Mouse (Mus musculus) regulatory T cell (primary cell): ENCODE results near the gene Rrm1.
"Not testable (repeated sequence)": the region's sequence is repeated elsewhere in the genome, so short reads cannot be mapped to it uniquely, and the experiment has no call there.

Experiments used
- in situ Hi-C: fragments of 300-600 bp; cut with MboI, MseI; formaldehyde crosslinking; loops from one replicate; pipeline ENCODE4 v1.15.1; 2025; ENCODE audit warnings: high pct_unique_total_duplicates

Gene Rrm1

DNA sequence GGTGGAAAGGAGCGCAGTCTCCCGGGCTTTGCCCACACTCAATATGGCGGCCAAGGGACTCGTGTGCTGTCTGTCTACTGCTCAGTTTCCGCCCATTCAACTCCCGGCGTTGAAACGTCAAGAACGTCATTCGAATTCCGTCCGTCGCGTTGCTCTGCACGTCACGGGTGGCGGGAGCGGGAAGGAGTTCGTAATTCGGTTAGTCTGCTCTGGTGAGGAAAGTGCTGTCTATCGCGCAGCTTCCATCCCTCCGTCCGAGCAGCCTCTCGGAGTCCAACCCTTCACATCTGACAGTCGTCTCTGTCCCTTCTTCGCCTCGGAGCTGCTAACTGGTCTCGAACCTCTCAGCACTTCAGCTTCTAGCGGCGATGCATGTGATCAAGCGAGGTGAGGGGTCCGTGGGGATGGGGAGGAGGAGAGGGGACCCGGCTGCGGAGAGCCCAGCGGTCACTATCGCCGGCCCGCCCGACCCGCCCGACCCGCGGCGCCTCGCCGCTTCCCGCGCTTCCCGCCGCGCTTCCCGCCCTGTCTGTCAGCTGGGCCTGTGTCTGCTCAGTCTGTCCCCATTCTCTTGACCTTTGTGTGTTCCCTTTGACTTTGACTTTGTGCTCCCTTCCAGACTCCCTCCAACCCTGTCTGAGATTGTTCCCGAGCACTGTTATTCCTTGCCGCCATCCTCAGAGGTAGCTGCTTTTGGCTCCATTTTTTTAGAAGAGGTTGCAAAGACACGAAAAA is at the start of gene Rrm1:
TSS of gene Rrm1 (plus strand) at position 39 of the 735 bp plus-strand sequence.
- in situ Hi-C loops: no loop called here

DNA sequence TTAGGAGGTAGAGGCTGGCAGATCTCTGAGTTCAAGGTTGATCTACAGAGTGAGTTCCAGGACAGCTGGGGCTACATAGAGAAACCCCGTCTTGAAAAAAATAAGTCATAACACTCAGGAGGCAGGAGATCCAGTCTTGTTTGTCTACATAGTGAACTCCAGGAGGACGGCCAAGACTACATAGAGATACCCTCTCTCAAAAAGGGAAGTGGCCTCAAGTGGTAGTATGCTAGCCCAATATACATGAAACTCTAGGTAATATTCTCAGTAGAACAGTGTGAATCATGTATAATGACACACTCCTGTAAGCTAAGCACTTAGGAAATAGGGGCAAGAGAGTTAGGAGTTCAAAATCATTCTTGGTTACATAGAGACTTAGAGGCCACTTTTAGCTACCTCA is 47.6 kb upstream of the Rrm1 start:
- in situ Hi-C loops: no loop called here

DNA sequence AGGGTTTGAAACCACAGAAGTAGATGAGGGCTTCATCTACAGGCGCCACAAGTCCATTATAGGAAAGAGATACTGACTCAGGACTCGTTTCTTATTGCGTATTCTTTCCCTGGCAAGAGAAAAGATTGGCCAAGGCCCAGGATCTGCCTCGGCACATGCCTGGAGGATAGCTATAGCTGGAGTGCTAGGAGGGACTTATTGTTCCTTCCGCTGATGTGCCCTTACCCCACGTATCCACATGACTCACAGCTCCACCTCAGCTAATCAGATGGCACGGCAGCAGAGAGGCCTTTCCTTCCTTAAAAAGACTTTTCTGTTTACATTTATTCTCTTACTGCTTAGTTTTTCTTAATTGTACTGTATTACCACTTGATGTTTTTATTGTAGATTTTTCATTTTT is 45.6 kb upstream of the Rrm1 start:
- in situ Hi-C loops: no loop called here

DNA sequence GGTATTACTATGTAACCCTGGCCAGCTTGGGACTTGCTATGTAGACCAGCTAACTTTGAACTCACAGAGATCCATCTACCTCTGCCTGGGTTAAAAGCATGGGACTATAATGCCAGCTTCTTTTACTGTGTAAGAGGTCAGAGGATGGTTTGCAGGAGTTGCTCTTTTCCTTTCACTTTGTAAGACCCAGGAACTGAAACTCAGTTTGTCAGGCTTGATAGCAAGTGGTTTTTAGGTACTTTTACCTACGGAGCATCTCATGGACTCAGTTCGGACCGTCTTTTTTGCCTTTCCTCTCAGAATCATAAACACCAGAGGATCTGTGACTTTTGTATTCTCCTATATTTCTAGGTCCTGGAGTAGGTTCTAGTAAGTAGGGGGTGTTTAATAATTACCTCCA is 45.2 kb upstream of the Rrm1 start:
- in situ Hi-C loops: no loop called here

DNA sequence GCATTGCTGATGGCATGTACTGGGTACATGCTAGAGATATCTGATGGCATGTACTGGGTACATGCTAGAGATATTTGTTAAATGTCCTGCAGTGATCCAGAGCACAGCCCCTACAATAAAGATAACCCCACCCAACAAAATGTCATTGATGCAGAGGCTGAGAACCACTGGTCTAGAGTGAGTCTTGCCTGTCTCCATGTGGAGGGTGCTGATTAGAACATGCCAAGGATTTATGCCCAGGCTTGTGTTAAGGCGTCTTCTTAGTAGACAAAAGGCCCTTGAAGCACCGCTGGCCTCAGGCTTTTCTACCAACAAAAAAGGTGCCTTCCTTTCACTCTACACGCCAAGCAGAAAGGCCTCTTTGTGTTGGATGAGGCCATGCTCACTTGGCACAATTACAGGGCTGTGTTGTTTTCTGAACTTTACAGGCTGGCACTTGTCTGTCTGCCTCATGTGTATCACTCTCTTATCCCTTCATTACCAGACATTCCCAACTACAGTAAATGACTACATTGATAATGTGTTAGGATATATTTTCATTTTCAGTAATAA is 42.2 kb upstream of the Rrm1 start:
- in situ Hi-C loops: no loop called here

DNA sequence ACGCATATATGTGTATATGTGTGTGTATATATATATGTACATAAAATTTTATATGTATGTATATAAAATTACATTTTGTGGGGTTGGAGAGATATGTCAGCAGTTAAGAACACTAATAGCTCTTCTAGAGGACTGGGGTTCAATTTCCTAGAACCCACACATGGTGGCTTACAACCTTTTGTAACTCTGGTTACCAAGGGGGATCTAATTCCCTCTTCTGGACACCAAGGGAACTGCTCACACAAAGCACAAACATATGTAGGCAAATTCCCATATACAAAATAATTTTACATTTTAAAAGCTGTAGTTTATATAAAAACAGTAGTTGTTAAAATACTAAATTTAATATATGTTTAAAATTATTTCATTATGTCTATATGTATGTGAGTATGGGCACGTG is 37.4 kb upstream of the Rrm1 start:
- in situ Hi-C loops: no loop called here

DNA sequence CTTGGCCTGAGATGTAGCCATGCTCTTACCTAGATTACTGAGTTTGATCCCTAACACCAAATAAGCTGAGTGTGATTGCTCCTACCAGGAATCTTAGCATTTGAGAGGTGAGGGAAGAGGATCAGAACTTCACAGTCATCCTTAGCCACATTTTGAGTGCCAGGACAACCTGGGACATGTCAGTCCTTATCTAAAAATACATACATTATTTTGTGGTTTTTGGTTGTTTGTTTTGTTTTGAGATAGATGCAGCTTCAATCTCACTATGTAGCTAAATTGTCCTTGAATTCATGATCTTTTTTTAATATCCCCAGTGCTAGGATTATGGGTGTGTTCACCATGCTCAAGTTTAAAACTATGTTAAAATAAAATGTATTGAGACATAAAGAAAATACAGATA is 34.1 kb upstream of the Rrm1 start:
- in situ Hi-C loops: no loop called here

DNA sequence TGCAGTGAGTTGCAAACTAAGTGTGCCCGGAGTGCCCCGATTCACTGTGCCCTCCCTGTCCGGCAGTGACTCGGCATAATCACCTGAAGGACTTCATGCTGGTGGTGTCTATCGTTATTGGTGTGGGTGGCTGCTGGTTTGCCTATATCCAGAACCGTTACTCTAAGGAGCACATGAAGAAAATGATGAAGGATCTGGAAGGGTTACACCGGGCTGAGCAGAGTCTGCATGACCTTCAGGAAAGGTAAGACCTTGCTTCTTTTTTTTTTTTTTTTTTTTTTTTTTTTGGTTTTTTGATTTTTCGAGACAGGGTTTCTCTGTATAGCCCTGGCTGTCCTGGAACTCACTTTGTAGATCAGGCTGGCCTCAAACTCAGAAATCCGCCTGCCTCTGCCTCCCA is 26.2 kb upstream of the Rrm1 start:
- in situ Hi-C loops: not testable (repeated sequence)

DNA sequence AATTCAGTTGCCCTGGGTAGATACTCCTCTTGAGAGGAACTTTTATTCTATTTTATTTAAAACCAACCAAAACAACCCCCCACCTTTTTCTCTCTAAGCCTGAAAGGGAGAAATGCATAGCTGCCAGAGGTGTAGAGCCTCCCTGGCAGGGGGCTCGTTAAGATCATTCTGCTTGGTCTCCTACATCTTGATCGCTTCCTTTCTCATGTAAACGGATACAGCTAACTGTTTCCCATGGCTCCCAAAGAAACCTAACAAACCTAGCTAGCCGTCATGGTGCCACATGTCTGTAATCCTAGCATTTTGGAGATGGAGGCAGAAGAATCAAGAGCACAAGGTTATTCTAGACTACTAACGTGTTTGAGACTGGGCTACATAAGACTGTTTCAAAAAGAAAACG is 25.7 kb upstream of the Rrm1 start:
- in situ Hi-C loops: no loop called here

DNA sequence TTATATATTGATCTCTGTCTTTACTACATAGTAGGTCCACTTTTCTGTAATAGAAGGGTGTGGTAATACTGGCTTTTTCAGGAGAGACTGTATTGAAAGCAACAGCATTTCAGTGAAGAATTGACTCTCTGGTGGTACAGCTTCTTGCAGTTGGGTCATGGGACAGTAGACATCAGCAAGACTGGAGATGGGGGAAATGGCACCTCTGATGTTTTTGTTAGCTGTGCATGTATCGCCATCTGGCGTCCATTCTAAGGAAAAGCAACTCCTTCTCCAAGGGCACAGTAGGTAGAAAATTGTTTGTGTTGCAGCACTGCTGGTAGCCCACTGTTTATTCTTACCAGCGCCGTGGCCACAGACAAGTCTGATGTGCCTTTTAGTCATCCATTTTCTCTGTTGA is 24.1 kb upstream of the Rrm1 start:
- in situ Hi-C loops: no loop called here

DNA sequence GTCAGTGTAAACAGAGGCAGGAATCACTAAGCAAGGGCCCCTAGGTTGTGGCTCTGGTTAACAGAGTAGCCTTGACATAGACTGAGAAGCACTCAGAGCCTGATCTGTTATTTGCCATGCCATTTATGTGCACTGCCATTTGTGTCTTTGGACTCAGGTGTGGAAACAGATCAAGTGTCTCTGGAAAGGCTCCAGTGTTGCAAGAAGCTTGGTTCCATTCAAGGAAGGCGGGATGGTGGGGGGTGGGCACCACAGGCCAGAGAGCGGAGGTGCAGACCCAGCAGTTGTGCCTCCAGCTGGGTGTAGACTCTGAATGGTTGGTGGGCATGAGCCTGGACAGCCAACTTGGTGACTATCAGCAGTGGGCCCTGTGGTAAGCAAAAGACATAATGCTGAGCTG is 19.5 kb upstream of the Rrm1 start:
- in situ Hi-C loops: loop anchor here (5.0 kb wide), 1 partner anchor 170 kb away; no protein-coding TSS in a partner anchor

DNA sequence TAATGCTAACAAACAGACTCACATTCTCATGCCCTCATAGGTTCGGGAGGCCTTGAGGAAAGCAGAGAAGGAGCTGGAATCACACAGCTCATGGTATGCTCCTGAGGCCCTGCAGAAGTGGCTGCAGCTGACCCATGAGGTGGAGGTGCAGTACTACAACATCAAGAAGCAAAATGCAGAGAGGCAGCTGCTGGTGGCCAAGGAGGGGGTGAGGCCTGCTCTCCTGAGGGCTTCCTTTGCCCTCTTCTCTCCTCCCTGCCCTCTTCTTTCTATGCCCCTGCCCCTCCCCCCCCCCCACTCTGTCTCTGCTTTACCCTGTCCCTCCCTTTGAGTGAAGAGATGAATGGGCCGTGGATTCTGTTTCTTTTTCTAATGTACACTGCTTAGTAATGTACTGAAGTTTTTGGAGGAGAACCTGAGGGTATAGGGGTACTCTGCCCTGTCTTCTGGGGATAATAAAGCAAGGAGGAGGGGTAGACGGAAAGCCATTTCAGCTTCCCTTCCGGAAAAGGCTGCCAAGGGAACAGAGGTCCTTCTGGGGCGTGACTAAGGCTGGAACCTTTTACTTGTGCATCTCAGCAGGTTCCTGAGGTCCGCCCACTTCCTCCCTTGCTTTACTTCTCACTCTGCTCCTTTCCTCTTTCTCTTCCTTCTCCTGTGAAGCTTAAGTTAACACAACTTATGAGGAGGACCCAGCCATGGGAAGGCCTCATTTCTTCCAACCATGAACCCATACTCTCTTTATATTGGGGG is 15.4 kb upstream of the Rrm1 start:
- in situ Hi-C loops: no loop called here

DNA sequence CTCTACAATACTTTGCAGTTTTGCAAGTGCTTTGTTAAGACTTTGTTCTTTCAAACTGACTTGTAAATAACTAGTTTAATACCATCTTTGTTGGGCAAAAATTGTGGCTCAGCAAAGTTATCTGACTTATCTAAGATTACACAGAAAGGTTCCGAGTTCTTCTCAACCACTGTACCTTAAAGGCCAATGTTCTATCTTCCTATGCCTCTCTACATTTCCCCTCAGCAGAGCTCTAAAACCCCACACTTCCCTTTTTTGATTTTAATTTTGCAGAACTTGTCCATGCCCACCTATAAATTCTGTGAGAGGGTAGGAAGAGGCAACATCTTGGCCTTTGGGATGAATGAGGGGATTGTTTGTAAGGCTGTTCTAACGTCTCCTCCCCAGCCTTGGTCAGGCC is 7.2 kb upstream of the Rrm1 start:
- in situ Hi-C loops: no loop called here

DNA sequence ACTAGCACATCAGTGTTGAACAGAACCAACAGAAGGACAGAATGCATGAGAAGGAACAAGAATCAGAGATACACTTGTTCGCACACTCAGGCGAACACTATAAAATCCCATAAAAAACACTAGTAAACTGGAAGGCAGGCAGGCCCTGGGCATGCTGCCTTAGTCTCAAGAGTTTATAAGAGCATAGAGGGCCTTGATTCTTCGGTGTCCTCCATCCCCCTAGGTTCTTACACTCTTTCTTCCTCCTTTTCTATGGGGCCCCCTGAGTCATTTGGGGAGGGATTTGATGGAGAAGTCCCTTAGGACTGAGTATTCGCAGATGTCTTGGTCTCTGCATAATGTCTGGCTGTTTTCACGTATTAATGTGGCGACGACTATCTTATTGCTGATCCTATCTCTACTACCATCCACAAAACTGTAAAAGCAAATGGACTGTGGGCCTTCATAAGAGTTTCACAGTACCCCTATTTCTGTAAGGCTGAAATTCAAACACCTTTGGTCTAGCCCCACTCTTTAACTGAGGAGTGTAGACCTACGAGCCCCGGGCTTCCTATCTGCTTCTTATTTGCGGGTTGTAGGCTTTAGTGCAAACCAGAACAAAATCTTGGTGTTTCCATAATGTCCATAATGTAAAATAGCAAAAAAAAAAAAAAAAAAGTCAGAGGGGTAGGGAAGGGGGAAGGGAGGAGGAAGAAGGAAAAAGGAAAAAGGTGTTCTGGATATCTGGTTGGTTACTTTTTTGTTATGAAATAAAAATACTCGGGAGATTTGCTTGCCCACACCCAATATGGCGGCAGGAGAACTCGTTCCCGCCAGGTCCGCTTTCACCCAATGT is 456 bp upstream of the Rrm1 start:
- in situ Hi-C loops: no loop called here

DNA sequence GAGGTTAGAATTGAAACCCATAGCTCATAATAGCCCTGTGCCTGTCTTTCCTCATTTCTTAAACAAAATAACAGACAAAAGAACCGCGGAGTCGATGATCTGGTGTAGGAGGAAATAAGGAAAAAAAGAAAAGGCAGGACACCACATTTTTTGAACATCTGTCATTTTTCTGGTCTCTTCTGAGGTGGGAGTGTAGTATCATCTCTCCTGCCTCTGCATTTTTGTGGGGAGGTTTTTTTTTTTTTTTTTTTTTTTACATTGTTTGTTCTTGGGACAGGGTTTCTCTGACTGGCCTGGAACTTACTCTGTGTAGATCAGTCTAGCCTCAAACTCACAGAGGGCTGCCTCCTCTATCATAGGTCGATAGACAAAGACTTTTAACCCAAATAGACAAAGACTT is 937 bp downstream of the Rrm1 start:
- in situ Hi-C loops: no loop called here

DNA sequence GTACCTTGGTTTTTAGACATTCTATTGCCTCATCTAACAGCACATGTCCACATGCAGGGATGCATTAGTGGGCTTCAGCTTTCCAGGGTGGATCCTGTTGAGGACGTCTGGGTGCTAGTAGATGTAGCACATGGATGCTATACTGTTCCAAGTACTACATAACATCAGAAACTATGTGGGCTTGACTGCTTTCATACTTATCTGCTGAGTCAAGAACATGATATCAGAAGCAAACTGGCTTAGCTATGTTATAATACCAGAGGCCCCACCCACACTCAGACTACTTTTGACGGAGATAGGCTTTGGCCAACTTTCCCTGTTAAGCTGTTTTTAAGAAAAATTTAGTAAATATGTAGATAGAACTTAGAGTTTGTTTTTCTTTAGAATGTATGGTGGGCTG is 2.8 kb downstream of the Rrm1 start:
- in situ Hi-C loops: no loop called here

DNA sequence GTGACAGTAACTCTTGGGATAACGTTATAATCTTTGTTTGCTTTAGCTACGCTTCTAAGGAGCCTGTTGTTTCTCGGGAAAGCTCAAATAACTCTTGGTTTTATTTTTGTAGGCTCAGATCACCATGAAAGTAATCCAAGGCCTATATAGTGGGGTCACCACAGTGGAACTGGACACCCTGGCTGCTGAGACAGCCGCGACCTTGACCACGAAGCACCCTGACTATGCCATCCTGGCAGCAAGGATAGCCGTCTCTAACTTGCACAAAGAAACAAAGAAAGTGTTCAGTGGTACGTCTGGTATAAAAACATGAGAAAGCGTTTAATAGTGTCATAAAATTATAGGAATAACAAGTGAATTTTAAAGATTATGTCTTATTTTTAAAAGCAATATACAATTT is 4.9 kb downstream of the Rrm1 start:
- in situ Hi-C loops: no loop called here

DNA sequence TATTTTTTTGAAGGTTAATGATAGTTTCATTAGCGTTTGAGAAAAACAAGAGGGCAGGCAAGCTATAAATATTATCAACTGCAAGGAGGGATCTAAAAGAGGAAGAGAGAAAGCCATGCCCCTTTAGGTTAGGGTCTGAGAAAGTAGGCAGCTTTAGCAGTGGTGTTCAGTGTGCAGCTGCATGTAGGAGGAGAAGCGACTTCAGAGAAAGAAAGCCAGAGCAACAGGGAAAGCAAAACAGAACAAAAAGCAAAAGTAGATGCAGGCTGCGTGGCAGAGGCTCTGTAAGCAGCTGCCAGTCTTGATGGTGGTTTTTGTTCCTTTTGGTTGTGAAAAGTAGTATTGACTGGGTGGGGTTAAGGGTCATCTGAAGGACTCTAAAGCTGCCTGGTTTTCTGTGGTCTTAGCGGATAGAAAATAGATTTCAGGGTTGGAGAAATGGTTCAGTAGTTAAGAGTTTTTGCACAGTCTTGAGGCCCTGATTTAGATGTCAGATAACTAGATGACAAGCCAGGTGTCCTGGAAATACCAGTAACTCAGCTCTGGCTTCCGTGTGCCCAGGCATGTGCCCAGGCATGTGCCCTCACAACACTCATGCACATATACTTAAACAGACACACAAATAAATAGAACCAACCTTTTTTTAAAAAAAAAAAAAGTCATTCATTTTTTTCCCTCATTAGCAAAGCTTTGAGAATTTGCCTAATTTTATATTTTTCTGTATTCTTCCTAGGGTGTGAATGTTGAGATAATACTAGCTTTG is 17.3 kb downstream of the Rrm1 start:
- in situ Hi-C loops: no loop called here

DNA sequence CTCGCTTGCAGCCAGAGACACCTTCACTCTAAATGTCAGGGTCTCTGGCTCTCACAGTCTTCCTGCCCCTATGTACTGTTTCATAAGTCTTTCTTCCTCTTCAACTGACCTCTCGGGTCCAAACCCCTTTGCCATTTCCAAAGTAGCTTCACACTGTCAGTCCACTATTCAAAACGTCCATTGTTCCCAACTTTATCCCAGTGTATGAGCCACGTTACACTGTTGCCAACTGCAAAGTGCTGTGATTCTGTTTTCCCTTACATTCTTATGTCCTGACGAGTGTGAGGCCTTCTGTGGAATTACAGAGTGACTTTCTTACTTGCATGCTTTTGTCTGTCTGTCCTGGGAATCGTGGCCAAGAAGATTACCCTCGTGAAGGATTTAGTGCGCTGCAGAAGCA is 26.1 kb downstream of the Rrm1 start:
- in situ Hi-C loops: no loop called here

DNA sequence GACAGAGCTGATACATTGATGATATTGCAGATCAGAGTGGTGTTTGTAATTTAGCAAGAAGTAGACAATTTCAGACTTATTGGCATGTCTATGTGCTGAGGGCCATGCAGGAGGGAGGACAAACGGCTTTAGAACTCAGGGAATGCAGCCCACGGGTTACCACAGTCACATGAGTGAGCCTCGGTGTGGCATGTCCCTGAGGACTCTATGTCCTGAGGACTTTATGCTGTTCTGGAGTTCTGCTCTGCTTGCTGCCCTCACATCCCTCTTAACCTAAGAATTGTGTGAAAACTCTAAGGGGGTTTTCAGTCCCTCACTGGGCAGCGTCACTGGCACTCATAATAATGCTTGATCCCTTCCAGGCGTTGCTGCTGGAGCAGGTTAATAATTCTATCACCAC is 31.2 kb downstream of the Rrm1 start:
- in situ Hi-C loops: no loop called here

DNA sequence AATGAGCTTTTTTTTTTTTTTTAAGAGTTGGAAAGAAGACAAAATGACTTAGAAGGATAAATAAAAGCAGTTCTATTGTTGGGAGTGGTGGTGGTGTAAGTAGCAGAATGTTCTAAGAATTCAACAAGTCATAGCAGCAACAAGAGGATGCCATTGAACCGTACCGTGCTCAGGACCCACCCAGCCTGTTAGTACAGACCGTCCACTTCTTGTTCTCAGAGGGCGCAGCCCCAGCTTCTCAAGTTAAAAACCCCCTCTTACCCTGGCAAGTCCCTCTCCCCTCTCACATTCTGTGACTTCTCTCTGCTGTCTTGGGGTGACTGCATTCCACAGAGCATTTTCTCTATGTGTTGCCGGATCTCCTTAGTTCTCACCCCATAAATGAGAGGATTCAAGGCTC is 35.1 kb downstream of the Rrm1 start:
- in situ Hi-C loops: no loop called here
